Mouse (Mus musculus): ENCODE measurements around the gene B4galt3.

GRCm38 (mm10) chr1:171293351-171293750 is 23.2 kb downstream of the B4galt3 start:
- TF ChIP-seq CTCF (IDR thresholded peaks at IDR 0.05) = no peak
- TF ChIP-seq EP300 (IDR thresholded peaks at IDR 0.05) = no peak
